Mouse (Mus musculus) heart, postnatal 0 days (tissue): ENCODE results near the gene Otogl. TPM values are rescaled to one million over a fixed set of nuclear protein-coding genes. Genes with fewer than 3 reads are reported as not detected.

Experiments used
- ATAC-seq: fragments of 200-750 bp; cut with Nextera tagmentation; 2 replicates; pipeline ENCODE4 v1.8.0; 2017; ENCODE audit warnings: low read depth, moderate number of reproducible peaks, moderate library complexity; ENCODE audit not compliant: insufficient read depth
- DNase-seq: peaks from one replicate; pipeline ENCODE4 v3.0.0-alpha.2; 2016; ENCODE audit warnings: low spot score
- H3K27ac ChIP-seq: fragments of 300-500 bp; sonication (generic); 2 replicates; pipeline ENCODE4 v1.5.1; 2014; ENCODE audit warnings: low read depth, mild to moderate bottlenecking
- H3K27me3 ChIP-seq: fragments of 300-500 bp; sonication (generic); 2 replicates; pipeline ENCODE4 v1.6.1; 2014; ENCODE audit warnings: low read length, mixed read lengths; ENCODE audit not compliant: control insufficient read depth, insufficient read depth
- H3K36me3 ChIP-seq: fragments of 300-500 bp; sonication (generic); replicated peaks from 2 replicates; pipeline ENCODE4 v1.6.1; 2014; ENCODE audit warnings: low read length, mixed read lengths; ENCODE audit not compliant: control insufficient read depth, insufficient read depth
- H3K4me1 ChIP-seq: fragments of 300-500 bp; sonication (generic); 2 replicates; pipeline ENCODE4 v1.6.1; 2014; ENCODE audit warnings: antibody characterized with exemption; ENCODE audit not compliant: control insufficient read depth, insufficient read depth
- H3K4me2 ChIP-seq: fragments of 300-500 bp; sonication (generic); 2 replicates; pipeline ENCODE4 v1.6.1; 2014; ENCODE audit warnings: low read depth, mild to moderate bottlenecking, low read length, moderate library complexity
- H3K4me3 ChIP-seq: fragments of 300-500 bp; sonication (generic); 2 replicates; pipeline ENCODE4 v1.5.1; 2014; ENCODE audit warnings: low read depth, low read length
- H3K9ac ChIP-seq: fragments of 300-500 bp; sonication (generic); replicated peaks from 2 replicates; pipeline ENCODE4 v1.6.1; 2014; ENCODE audit warnings: low read depth, low read length, mixed read lengths
- H3K9me3 ChIP-seq: fragments of 300-500 bp; sonication (generic); replicated peaks from 2 replicates; pipeline ENCODE4 v1.6.1; 2016; ENCODE audit warnings: low read length; ENCODE audit not compliant: control insufficient read depth
- CTCF ChIP-seq: IDR thresholded peaks from 2 replicates; pipeline ENCODE4 v1.5.1; 2016; ENCODE audit warnings: antibody characterized with exemption, control low read depth, low read depth
- EP300 ChIP-seq: IDR thresholded peaks from 2 replicates; pipeline ENCODE4 v1.6.1; 2016; ENCODE audit warnings: antibody characterized with exemption, low read depth
- WGBS: fragments of 180-500 bp; shearing (Covaris S2); extraction: QIAGEN DNeasy Blood & Tissue Kit; methylation state at CpG from one replicate; pipeline ENCODE4 v1.1.7; 2014; 5-methylcytosine and 5-hydroxymethylcytosine counted together
- polyA plus RNA-seq: library from polyadenylated mRNA; unstranded; fragments of >200 nt; fragmentation: Nextera tagmentation; extraction: Ambion mirVana; gene quantifications from 2 replicates; pipeline ENCODE4 v1.2.1, GENCODE M21; 2015
- total RNA-seq: library from RNA; depleted of rRNA; stranded (reverse); fragments of >200 nt; gene quantifications from 2 replicates; pipeline ENCODE4 v1.2.3, GENCODE M21; 2014; ENCODE audit warnings: low replicate concordance

Gene Otogl
- total and polyA plus RNA-seq, 2 experiments from 2014 or later, result 0.08 to 0.15 TPM

DNA sequence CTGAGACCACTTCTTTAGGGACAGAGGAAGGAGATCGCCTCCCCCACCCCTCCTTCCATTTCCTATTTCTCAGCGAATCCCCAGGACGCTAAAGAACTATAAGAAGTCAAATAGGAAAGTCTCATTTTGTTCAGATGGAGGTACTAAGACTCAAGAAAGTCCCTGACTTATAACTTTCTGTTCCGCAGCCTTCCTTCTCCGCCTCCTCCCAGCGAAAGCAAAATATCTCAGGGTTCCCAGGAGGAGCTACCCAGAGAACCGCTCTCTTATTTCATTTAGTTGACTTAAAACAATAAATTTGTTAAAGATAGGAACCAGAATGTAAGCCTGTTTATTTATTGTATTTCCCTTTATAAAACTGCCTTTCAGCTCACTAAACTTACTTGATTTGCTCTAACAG, 41.4 kb downstream of the Otogl start:
- no peak for ATAC-seq
- WGBS, result 74% methylated on average over 7 of the region's 7 CpGs
- TF ChIP-seq CTCF, result no peak
- Histone ChIP-seq H3K27ac (no peak overlapping the region), H3K4me2 (no peak overlapping the region), H3K27me3 (no peaks in the 10 kb centered on the region), H3K4me3 (no peak overlapping the region), H3K36me3 (no peaks in the 10 kb centered on the region), H3K4me1 (no peaks in the 10 kb centered on the region), H3K9me3 (no peaks in the 10 kb centered on the region), H3K9ac (no peak overlapping the region)
- no peak for DNase-seq

DNA sequence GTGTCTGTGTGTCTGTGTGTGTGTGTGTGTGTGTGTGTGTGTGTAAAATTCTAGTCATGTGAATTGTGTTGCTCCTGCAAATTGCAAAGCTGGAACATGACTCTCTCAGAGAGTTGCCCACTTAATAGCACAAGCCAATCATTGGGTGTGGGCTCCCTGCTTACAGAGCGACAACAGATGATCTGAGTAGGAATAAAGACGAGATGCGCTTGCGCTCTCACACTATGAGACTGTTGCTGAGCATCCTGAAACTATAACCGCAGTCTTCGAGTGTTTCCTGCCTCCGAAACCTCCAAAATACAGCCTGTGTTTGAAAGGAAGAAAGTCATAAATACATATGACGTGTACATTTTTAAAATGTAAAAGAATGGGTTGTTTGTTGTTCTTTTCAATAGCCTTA, 43.0 kb downstream of the Otogl start:
- no peaks in the 10 kb centered on the region for H3K27me3 ChIP-seq
- ATAC-seq (no peak), DNase-seq (no peak)
- no peak overlapping the region for H3K4me3 ChIP-seq
- H3K4me2 ChIP-seq, result no peak overlapping the region
- no peak overlapping the region for H3K9ac ChIP-seq
- no peak for TF ChIP-seq CTCF
- TF ChIP-seq EP300, result no peak
- no peak overlapping the region for H3K27ac ChIP-seq
- H3K9me3 ChIP-seq, result no peaks in the 10 kb centered on the region
- no peaks in the 10 kb centered on the region for H3K36me3 ChIP-seq
- WGBS, result 93% methylated on average over 8 of the region's 8 CpGs
- H3K4me1 ChIP-seq, result no peaks in the 10 kb centered on the region

DNA sequence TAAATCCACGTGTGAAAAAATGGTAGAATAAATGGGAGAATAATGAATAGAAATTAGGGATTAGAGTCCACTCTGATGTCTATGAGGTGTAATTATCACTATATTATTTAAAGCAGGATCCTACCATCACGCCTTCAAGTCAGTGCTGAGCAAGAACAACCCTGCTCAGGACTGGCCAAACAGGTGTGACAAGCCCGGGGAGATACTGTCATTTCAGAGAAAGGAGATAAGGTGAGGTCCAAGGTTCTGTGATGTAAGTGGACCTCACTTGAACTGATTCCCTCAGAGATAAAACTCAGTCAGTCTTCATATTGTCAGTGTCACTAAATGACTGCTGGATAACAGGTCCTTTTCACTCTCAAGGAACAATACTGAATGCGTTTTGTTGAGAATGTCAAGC, 44.5 kb downstream of the Otogl start:
- DNase-seq (no peak), ATAC-seq (no peak)
- Histone ChIP-seq H3K36me3 (no peaks in the 10 kb centered on the region), H3K27me3 (no peaks in the 10 kb centered on the region), H3K4me1 (no peaks in the 10 kb centered on the region), H3K4me3 (no peak overlapping the region), H3K4me2 (no peak overlapping the region), H3K27ac (no peak overlapping the region), H3K9me3 (no peaks in the 10 kb centered on the region), H3K9ac (no peak overlapping the region)
- whole genome bisulfite sequencing, result 65% methylated on average over 4 of the region's 4 CpGs
- TF ChIP-seq EP300, result no peak
- no peak for TF ChIP-seq CTCF

DNA sequence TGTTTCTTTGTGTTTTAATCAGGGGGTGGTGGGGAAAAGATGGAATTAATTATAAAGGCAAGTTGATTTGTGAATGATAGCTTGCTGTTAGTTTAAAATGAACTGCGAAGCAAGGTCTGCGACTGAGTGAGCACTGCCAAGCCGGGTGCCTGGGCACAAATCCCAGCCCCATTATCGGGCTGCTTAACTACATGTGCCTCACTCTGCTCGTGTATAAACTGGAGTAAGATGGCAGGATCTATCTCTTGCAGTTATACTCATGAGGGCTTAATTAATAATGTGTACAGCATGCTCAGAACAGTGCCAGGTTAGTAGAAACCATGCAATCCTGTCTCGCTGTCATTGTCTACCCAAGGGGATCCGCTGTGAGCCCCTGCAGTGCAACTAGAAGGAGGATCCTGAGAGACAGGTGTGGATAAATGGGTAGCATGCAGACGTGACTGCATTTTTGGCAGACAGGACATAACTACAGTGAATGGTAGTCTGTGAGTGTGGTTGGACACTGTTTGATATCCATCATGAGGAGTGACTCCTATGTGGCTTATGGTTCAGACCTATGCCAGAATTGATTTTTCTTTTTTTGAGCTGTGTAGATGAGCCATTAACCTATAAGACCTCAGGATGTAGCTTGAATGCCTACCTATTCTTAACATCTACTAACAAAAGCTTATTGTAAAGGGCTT, 51.6 kb downstream of the Otogl start:
- TF ChIP-seq EP300, result no peak
- TF ChIP-seq CTCF, result no peak
- Histone ChIP-seq H3K4me1 (no peaks in the 10 kb centered on the region), H3K36me3 (no peaks in the 10 kb centered on the region), H3K4me2 (no peak overlapping the region), H3K27me3 (no peaks in the 10 kb centered on the region), H3K9me3 (no peaks in the 10 kb centered on the region), H3K9ac (no peak overlapping the region), H3K27ac (no peak overlapping the region), H3K4me3 (no peak overlapping the region)
- no peak for ATAC-seq
- no peak for DNase-seq
- WGBS, result 65% methylated on average over 8 of the region's 8 CpGs

DNA sequence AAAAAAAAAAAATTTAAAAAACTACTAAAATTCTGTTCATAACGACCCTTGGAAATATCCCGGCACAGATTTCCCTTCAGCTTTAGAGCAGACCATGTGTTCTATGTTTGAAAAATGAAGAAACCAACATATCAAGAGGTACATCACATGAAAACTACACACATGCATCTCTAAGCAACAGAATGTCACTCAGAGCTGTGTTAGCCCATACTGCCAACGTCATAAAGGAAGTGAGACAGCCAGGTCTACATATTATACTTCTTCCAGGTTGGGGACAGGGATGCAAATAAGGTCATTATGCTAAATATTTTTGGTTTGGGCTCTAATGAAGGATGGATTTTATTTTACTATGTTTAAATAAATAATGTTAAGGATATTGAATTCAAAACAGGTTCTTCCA, 52.7 kb downstream of the Otogl start:
- H3K9ac ChIP-seq, result no peak overlapping the region
- no peaks in the 10 kb centered on the region for H3K27me3 ChIP-seq
- no peaks in the 10 kb centered on the region for H3K9me3 ChIP-seq
- 87% methylated on average over 3 of the region's 3 CpGs for WGBS
- H3K27ac ChIP-seq, result no peak overlapping the region
- H3K4me1 ChIP-seq, result no peaks in the 10 kb centered on the region
- DNase-seq (no peak), ATAC-seq (no peak)
- no peak overlapping the region for H3K4me3 ChIP-seq
- H3K4me2 ChIP-seq, result no peak overlapping the region
- no peak for TF ChIP-seq EP300
- H3K36me3 ChIP-seq, result no peaks in the 10 kb centered on the region

DNA sequence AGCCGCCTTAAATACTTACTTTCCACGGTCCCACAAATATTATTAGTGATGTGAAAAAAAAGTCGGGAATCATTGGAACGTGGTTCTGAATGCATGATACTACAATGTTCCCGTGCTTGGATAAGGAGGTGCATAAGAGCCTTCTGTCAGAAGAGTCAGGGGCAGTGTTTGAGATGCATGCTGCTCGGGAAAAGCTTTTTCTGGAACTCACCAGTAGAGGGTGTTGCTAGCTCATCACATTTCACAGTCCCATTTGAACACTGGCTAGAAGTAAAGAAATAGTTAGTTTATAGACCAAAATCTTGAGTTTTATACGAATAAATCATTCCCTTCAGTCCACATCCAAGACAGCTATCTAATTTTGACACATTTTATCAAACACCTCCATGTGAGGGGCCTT, 53.2 kb downstream of the Otogl start:
- no peak overlapping the region for H3K4me2 ChIP-seq
- no peaks in the 10 kb centered on the region for H3K27me3 ChIP-seq
- H3K9ac ChIP-seq, result no peak overlapping the region
- H3K27ac ChIP-seq, result no peak overlapping the region
- no peaks in the 10 kb centered on the region for H3K36me3 ChIP-seq
- 18% methylated on average over 7 of the region's 7 CpGs for WGBS
- H3K4me3 ChIP-seq, result no peak overlapping the region
- no peak for ATAC-seq
- no peaks in the 10 kb centered on the region for H3K9me3 ChIP-seq
- peak; percentile 54 for DNase-seq
- TF ChIP-seq CTCF (peak; percentile 78), EP300 (no peak)
- no peaks in the 10 kb centered on the region for H3K4me1 ChIP-seq
